Mouse (Mus musculus) hindbrain, postnatal 0 days (tissue): ENCODE results near the gene Cela3b. TPM values are rescaled to one million over a fixed set of nuclear protein-coding genes. Genes with fewer than 3 reads are reported as not detected.

Experiments
- ATAC-seq: fragments of 200-750 bp; cut with Nextera tagmentation; 2 replicates; pipeline ENCODE4 v1.8.0; 2017; ENCODE audit warnings: mild to moderate bottlenecking, moderate TSS enrichment, moderate library complexity
- DNase-seq: peaks from one replicate; pipeline ENCODE4 v3.0.0-alpha.2; 2015; ENCODE audit warnings: low spot score
- H3K27ac ChIP-seq: fragments of 300-500 bp; sonication (generic); 2 replicates; pipeline ENCODE4 v1.5.1; 2014; ENCODE audit warnings: mild to moderate bottlenecking
- H3K27me3 ChIP-seq: fragments of 300-500 bp; sonication (generic); 2 replicates; pipeline ENCODE4 v1.6.1; 2014; ENCODE audit warnings: low read length, mixed read lengths; ENCODE audit not compliant: insufficient read depth
- H3K36me3 ChIP-seq: fragments of 300-500 bp; sonication (generic); 2 replicates; pipeline ENCODE4 v1.6.1; 2014; ENCODE audit warnings: low read length, mixed read lengths; ENCODE audit not compliant: insufficient read depth
- H3K4me1 ChIP-seq: fragments of 300-500 bp; sonication (generic); 2 replicates; pipeline ENCODE4 v1.6.1; 2014; ENCODE audit warnings: antibody characterized with exemption, low read length, mixed read lengths; ENCODE audit not compliant: insufficient read depth
- H3K4me2 ChIP-seq: fragments of 300-500 bp; sonication (generic); 2 replicates; pipeline ENCODE4 v1.6.1; 2014; ENCODE audit warnings: low read depth, mild to moderate bottlenecking, low read length, moderate library complexity, mixed read lengths
- H3K4me3 ChIP-seq: fragments of 300-500 bp; sonication (generic); 2 replicates; pipeline ENCODE4 v1.5.1; 2014; ENCODE audit warnings: low read length
- H3K9ac ChIP-seq: fragments of 300-500 bp; sonication (generic); replicated peaks from 2 replicates; pipeline ENCODE4 v1.6.1; 2014; ENCODE audit warnings: mild to moderate bottlenecking, low read length, moderate library complexity, mixed read lengths
- H3K9me3 ChIP-seq: fragments of 300-500 bp; sonication (generic); 2 replicates; pipeline ENCODE4 v1.6.1; 2016; ENCODE audit warnings: low read length, mixed read lengths
- CTCF ChIP-seq: IDR thresholded peaks from 2 replicates; pipeline ENCODE4 v1.5.1; 2016; ENCODE audit warnings: antibody characterized with exemption, control low read depth, low read depth
- WGBS: fragments of 180-500 bp; shearing (Covaris S2); extraction: QIAGEN DNeasy Blood & Tissue Kit; methylation state at CpG from one replicate; pipeline ENCODE4 v1.1.7; 2014; 5-methylcytosine and 5-hydroxymethylcytosine counted together
- polyA plus RNA-seq: library from polyadenylated mRNA; unstranded; fragments of >200 nt; fragmentation: Nextera tagmentation; extraction: Ambion mirVana; gene quantifications from 2 replicates; pipeline ENCODE4 v1.2.1, GENCODE M21; 2015
- total RNA-seq: library from RNA; depleted of rRNA; stranded (reverse); fragments of >200 nt; gene quantifications from 2 replicates; pipeline ENCODE4 v1.2.3, GENCODE M21; 2014

Gene Cela3b
- total and polyA plus RNA-seq, 2 experiments from 2014 or later, result not detected

- ATAC-seq (no peak), DNase-seq (no peak)
- WGBS, result 55% methylated on average over 13 of the region's 13 CpGs
- Histone ChIP-seq H3K27ac (no peak overlapping the region; the same call in 1 of the 2 replicates), H3K4me1 (peaks cover 10% of the 10 kb centered on the region), H3K4me2 (no peak overlapping the region), H3K36me3 (no peaks in the 10 kb centered on the region), H3K27me3 (no peaks in the 10 kb centered on the region), H3K9ac (no peak overlapping the region), H3K9me3 (no peaks in the 10 kb centered on the region), H3K4me3 (no peak overlapping the region)
- TF ChIP-seq CTCF, result no peak
Measured at GRCm38 (mm10) chr4:137465125-137465787, 34.9 kb upstream of the Cela3b start.

GRCm38 (mm10) chr4:137461981-137462690, 31.8 kb upstream of the Cela3b start:
- no peak for DNase-seq
- no peak overlapping the region for H3K9ac ChIP-seq
- no peak overlapping the region for H3K4me3 ChIP-seq
- no peak for ATAC-seq
- no peaks in the 10 kb centered on the region for H3K4me1 ChIP-seq
- no peak overlapping the region for H3K4me2 ChIP-seq
- H3K27ac ChIP-seq, result no peak overlapping the region
- 87% methylated on average over 16 of the region's 16 CpGs for WGBS
- no peaks in the 10 kb centered on the region for H3K27me3 ChIP-seq
- no peaks in the 10 kb centered on the region for H3K36me3 ChIP-seq
- H3K9me3 ChIP-seq, result no peaks in the 10 kb centered on the region
- TF ChIP-seq CTCF, result no peak

GRCm38 (mm10) chr4:137461217-137461616, 30.9 kb upstream of the Cela3b start:
- no peak overlapping the region for H3K4me3 ChIP-seq
- no peak overlapping the region for H3K27ac ChIP-seq
- no peak for ATAC-seq
- no peak overlapping the region for H3K4me2 ChIP-seq
- no peaks in the 10 kb centered on the region for H3K36me3 ChIP-seq
- no peak for TF ChIP-seq CTCF
- no peaks in the 10 kb centered on the region for H3K27me3 ChIP-seq
- 79% methylated on average over 4 of the region's 4 CpGs for WGBS
- no peak for DNase-seq
- no peaks in the 10 kb centered on the region for H3K4me1 ChIP-seq
- no peak overlapping the region for H3K9ac ChIP-seq
- H3K9me3 ChIP-seq, result no peaks in the 10 kb centered on the region

- 60% methylated on average over 14 of the region's 14 CpGs for WGBS
- ATAC-seq (no peak), DNase-seq (no peak)
Measured at GRCm38 (mm10) chr4:137460676-137461075, 30.3 kb upstream of the Cela3b start.

GRCm38 (mm10) chr4:137458861-137459260, 28.5 kb upstream of the Cela3b start:
- 68% methylated on average over 5 of the region's 5 CpGs for WGBS
- Histone ChIP-seq H3K27me3 (no peaks in the 10 kb centered on the region), H3K9ac (no peak overlapping the region), H3K4me3 (no peak overlapping the region), H3K4me2 (no peak overlapping the region), H3K36me3 (no peaks in the 10 kb centered on the region), H3K4me1 (no peaks in the 10 kb centered on the region), H3K27ac (no peak overlapping the region), H3K9me3 (no peaks in the 10 kb centered on the region)
- no peak for TF ChIP-seq CTCF
- ATAC-seq (no peak), DNase-seq (no peak)

More at GRCm38 (mm10) chr4:137460676-137461075, 30.3 kb upstream of the Cela3b start:
- no peaks in the 10 kb centered on the region for H3K9me3 ChIP-seq
- H3K9ac ChIP-seq, result no peak overlapping the region
- no peak overlapping the region for H3K4me3 ChIP-seq
- no peak overlapping the region for H3K4me2 ChIP-seq
- H3K27ac ChIP-seq, result no peak overlapping the region
- no peaks in the 10 kb centered on the region for H3K36me3 ChIP-seq
- H3K4me1 ChIP-seq, result no peaks in the 10 kb centered on the region
- no peak for TF ChIP-seq CTCF
- H3K27me3 ChIP-seq, result no peaks in the 10 kb centered on the region

- no peaks in the 10 kb centered on the region for H3K27me3 ChIP-seq
- no peak for TF ChIP-seq CTCF
- H3K9me3 ChIP-seq, result no peaks in the 10 kb centered on the region
- 78% methylated on average over 9 of the region's 9 CpGs for WGBS
- H3K36me3 ChIP-seq, result no peaks in the 10 kb centered on the region
- no peak overlapping the region for H3K9ac ChIP-seq
- H3K4me3 ChIP-seq, result no peak overlapping the region
- DNase-seq (no peak), ATAC-seq (no peak)
- H3K4me2 ChIP-seq, result no peak overlapping the region
- no peaks in the 10 kb centered on the region for H3K4me1 ChIP-seq
- H3K27ac ChIP-seq, result no peak overlapping the region
Measured at GRCm38 (mm10) chr4:137458310-137458709, 28.0 kb upstream of the Cela3b start.

- DNase-seq (no peak), ATAC-seq (no peak)
- Histone ChIP-seq H3K9ac (no peak overlapping the region), H3K27me3 (no peaks in the 10 kb centered on the region), H3K4me2 (no peak overlapping the region), H3K4me1 (no peaks in the 10 kb centered on the region), H3K27ac (no peak overlapping the region), H3K4me3 (no peak overlapping the region), H3K9me3 (no peaks in the 10 kb centered on the region), H3K36me3 (no peaks in the 10 kb centered on the region)
- no peak for TF ChIP-seq CTCF
- WGBS, result 64% methylated on average over 4 of the region's 4 CpGs
Measured at GRCm38 (mm10) chr4:137457292-137457691, 27.0 kb upstream of the Cela3b start.
